Mouse (Mus musculus): Measurements from ENCODE around the gene Gm38100.
A peak's percentile ranks its signal among the peaks of the same experiment; 100 is the strongest.

GRCm38 (mm10) chr1:175923848-175924787 is 4.0 kb downstream of the Gm38100 start:
- TF ChIP-seq CTCF (IDR thresholded peaks at IDR 0.05; ENCODE audit: borderline replicate concordance, insufficient read depth, low read length) (0 out of 2 replicates have a peak, but pooled peaks have one; percentile 31), POLR2A (IDR thresholded peaks at IDR 0.05; ENCODE audit: low read depth, low read length) (no peak)
